Mouse (Mus musculus) spleen, adult 12 weeks (tissue): ENCODE measurements around the gene Mapk12.
A peak's percentile ranks its signal among the peaks of the same experiment; 100 is the strongest.

Experiments
- DNase-seq: peaks from one replicate; pipeline ENCODE4 v3.0.0; 2022; ENCODE audit warnings: low spot score

Mapk12 gene

DNA sequence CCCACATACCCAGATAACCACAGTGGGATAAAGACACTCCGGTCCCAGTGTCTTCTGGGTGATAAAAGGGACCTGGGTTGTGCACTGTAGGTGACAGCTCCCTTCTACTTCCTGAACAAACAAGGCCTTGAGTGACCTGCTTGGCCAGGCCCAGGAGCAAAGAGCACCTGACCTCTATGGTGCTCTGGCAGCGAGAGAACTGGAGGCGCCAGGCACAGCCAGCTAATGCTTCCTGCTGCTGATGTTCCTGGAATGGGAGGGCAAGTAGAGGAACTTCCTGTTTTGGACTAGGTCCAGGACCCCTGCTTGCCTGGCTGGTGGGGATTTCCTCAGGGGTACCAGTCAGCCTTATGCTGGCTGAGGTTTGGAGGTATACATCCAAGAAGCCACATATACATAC is 29.6 kb upstream of the Mapk12 start:
- no peak for DNase-seq

GRCm38 (mm10) chr15:89169431-89169830 is 28.9 kb upstream of the Mapk12 start:
- no peak for DNase-seq

- no peak for DNase-seq
Observed at GRCm38 (mm10) chr15:89168922-89169321, 28.4 kb upstream of the Mapk12 start.

DNA sequence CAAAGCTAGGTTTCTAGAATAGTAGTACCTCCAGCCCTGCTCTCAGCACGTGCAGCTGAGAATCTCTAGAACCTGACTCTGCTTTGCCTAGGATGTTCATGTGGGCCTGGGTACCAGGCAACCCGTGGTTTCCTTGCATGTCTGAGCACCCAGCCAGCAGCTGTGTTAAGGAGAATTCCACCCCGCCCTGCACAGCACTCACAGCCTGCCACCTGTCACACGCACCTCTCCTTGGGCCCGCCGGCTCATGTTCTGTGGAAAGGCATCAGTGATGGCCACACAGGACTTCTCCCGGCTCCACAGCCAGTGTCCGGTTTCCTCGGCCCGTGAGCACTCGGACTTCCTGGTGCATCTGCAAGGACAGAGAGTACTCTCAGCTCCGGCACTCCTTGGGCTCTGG is 25.0 kb upstream of the Mapk12 start:
- DNase-seq: no peak

GRCm38 (mm10) chr15:89161397-89161796 is 20.9 kb upstream of the Mapk12 start:
- DNase-seq: no peak

DNA sequence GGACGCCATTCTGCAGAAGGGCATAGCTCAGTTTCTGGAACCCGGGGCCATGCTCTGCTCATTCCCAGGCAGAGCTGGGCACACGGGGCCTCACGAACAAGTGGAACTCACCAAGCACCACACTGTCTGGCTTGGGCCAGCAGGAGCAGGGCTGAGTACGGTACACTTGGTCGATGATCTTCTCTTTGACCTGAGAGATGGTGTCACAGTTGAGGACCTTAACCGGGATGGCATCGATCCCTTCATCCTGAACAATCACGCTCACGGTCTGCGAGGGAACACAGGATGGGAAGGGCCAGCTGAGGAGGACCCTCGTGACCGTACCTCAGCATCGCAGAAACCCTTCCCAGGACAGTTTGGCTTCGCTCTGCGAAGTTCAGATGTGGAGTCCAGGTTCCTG is 18.0 kb upstream of the Mapk12 start:
- DNase-seq: no peak

DNA sequence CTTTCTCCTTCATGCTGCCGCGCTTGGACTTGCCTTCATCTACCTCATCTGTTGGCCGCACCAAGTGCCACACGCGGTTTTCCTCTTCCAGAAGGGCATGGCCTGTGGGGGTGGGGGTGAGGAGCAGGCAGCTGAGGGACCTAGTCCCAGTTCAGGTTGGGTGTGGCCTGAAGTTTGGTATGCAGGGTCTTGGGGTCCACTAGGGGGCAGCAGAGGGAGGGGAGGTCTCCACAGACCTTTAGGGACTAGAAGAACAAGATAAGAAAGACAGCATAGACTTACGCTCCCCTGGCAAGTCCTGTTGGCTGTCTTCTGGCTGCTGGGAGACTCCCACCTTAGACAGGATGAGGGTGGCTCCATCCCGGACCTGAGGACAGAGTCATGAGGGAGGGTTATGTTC is 17.5 kb upstream of the Mapk12 start:
- DNase-seq: peak; percentile 36

DNA sequence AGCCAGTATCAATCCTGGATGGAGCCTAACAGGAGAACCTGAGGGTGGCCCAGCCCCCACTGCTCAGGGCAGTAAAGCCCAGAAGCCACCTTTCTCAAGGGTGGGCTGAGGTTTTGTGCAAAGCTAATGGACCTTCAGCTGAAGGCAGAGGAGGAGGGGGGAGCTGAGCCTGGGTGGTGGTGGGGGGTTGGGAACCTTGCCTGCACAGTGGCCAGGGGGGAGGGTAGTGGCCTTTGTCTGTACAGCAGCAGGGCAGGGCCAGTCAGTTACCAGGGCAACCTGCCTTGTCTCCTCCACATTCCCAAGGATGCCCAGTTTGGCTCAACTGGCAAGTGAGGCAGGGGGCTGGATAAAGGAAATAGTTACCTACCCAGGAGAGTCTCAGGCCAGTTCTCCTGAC is 11.8 kb upstream of the Mapk12 start:
- DNase-seq: no peak

GRCm38 (mm10) chr15:89150041-89150390 is 9.5 kb upstream of the Mapk12 start:
- no peak for DNase-seq

DNA sequence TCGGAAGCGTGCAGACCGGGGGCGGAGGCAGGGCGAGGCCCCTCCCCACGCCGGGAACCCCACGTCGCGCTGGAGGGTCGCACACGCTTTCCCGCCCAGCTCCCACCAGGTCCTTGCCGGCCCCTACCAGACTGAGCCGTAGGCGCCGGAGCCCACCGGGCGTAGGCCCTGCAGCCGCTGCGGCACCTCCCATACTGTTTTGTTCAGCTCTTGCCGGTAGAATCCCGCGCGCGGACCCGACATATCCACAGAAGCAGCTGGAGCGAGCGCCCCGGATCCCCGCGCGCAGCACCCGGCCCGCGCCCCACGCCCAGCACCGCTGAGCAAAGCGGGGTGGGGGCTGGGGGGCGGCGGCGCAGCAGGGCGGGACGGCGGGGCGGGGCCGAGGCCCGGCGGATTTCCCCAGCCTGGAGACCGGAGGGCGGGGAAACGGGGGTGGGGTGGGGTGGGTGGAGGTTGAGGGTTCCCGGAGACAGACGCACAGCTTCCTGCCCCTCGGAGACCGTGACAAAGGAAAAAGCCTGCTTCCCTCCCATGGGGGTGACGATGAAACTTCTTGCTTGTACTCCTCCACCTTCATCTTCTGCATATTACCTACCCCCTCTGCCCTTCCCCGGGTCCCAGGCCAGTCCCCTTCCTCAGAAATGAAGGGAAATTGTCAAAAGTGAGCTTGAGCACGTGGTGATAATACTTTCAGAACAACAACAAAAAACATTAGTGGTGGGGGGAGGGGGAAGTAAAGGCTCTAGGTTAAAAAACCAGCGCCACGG is 9.0 kb upstream of the Mapk12 start, which contains the start of gene Mapk11:
TSS of gene Mapk11 (minus strand) at position 358 of the 770 bp plus-strand sequence.
- DNase-seq: no peak

DNA sequence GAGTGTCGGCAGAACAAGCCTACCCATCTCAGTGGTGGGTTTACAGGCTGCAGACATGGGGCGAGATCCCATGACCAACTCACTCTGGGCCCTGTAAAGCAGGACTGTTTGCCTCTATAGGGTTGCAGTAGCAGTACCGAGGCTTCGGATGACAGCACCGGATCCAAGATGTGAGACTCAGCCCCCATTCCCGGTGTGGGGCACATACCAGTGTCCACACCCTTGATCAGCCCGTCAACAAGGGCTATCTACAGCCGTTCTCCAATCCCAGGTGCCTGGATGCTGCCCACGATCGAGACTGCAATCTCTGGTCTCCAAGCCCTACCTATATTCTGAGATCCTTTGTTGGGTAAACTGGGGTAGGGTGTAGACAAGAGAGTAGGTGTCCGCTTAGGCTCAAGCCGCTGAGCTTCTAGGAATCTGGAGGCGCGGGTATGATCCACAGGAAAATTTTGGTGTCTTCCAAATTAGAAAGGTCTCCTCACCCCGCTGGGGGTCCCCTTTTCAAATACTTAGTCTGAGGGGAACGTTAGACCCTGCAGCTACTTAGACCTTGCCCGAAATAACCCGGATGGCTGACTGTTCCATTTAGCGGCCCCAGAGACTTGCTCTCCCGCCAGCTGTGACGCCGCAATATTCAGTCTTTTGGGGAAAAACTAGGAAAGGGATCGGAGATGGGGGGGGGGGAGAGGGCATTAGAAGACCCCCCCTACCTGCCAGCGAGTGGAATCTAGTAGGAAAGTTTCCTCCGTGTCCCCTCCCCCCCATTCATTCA is 8.2 kb upstream of the Mapk12 start:
- DNase-seq: no peak

GRCm38 (mm10) chr15:89147895-89148294 is 7.4 kb upstream of the Mapk12 start:
- no peak for DNase-seq

- no peak for DNase-seq
Observed at GRCm38 (mm10) chr15:89147456-89147855, 7.0 kb upstream of the Mapk12 start.

DNA sequence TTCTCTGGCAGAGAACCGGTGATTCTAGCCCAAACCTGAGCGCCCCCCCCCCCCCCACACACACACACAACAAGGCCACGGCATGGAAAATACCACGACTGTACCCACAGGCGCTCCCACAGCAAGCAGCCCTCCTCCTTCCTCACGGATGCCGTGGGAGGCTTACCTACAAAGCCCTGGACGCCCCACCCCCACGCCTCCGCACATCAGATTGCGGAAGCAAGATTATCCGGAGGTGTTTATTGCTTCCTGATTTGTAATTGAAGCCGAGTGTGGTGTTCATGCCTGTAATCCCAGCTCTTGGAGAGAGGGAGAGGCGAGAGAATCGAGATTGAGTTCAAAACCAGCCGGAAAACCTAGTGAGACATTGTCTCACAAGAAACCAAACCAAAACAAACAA is 6.5 kb upstream of the Mapk12 start:
- DNase-seq: no peak

GRCm38 (mm10) chr15:89146537-89146936 is 6.0 kb upstream of the Mapk12 start:
- DNase-seq: no peak

DNA sequence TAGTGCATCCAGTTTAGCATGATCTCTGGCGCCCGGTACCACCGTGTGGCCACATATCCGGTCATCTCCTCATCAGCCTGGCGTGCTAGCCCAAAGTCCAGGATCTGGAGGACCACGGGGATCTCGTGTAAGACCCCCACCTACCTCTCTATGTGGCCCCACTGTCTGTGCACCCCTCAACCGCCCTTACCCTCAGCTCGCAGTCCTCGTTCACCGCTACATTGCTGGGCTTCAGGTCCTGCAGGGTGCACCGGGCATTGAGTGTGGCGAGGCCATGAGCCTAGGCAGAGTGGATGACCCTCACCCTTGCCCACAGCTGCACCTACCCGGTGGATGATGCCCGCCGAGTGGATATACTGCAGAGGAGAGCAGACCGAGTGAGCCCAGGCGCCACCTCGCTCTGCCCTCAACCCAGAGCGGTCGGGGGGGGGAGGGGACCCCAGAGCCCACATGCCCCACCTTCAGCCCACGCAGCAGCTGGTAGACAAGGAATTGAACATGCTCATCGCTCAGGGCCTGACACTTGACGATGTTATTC is 5.4 kb upstream of the Mapk12 start:
- DNase-seq: no peak

DNA sequence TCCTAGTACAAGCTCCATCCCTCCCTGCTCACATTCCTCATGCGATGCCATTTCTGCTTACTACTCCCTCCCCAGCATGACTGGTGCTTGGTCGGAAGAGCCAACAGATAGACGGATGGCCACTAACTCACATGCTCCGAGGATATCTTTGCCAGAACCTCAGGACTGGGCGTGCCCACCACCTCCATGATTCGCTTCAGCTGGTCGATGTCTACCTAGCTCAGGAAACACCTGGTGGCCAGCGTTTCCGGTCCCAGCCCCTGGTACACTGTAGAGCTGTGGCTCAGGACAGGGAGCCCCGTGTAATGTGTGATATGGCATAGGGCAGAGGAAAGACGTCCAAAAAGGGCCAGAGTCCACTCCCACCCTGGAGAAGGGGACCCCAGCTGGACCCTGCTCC is 4.5 kb upstream of the Mapk12 start:
- no peak for DNase-seq

DNA sequence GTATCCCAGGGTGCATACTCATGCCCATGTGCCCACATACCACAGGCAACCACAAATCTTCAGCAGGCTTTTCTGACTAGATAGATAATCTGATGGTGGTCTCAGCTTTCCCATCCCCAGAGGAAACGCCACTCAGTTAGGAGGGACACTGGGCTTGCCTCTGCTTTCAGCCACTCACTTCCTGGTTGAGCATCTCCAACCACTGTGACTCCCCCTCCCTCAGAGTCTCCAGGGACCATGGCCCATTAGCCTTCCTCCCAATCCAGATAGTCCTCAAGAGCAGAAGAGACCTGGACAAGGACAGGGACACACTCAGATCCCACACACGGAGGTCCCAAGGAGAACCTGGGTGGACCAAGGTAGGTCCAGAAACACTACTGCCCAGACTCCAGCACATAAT is 2.6 kb upstream of the Mapk12 start:
- DNase-seq: no peak

DNA sequence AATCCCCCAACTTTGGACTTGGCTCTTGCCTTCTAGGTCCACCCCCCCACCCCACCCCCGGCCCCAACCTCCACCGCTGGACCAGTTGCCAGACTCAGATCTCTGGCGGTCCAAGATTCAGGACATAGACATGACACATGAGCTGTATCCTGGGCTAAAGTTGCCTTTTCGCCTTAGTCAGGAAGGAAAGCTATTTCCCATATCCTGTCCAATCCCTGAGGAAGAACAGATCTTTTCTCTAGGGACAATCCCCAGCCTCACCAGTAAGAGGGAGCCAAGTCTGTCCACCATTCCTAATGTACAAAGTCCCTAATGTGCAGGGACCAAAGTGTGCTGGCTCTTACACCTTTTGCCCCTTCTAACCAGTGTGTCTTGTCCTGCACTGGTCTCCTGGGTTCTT is 1.4 kb upstream of the Mapk12 start:
- no peak for DNase-seq

DNA sequence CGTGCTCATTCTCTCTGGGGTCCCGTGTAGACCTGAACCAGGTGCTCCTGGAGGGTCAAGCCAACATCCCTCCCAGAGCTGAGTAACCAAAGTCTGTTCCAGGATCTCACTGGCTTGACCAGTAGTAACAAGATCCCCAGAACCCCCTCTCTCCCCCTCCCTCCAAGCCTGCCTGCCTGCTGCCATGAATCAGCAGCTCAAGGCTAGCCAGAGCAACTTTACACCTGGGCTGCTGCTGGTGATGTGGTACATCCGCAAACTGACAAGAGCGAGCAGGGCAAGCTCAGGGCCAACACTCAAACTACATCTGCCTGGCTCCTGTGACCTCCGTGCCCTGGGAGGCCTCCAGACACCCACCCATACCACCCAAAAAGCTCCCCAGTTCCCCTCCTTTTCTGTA is 940 bp upstream of the Mapk12 start:
- DNase-seq: no peak

DNA sequence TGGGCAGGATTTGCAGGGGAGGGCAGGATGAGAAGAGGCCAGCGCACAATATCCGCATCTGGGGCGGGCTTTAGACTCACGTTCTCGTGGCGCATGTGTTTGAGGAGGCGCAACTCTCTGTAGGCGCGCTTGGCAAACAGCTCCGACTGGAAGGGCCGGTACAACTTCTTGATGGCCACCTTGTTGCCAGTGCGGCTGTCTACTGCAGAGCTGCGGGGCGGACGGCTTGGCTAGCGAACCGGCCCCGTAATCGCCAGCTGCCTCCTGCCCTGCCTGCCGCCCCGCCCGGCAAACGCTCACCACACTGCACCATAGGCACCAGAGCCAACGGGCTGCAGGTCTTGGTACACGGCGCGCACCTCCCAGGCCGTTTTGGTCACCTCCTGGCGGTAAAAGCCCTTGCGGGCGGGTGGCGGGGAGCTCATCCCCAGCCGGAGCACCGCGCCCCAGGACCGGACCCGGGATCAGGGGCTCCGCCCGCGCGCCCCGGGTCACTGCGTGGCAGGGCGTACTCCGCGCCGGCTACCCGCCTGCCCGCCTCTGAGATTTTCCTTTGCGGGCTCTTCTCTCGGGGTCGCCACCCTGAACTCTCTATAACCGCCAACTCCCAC is 350 bp downstream of the Mapk12 start:
- no peak for DNase-seq

DNA sequence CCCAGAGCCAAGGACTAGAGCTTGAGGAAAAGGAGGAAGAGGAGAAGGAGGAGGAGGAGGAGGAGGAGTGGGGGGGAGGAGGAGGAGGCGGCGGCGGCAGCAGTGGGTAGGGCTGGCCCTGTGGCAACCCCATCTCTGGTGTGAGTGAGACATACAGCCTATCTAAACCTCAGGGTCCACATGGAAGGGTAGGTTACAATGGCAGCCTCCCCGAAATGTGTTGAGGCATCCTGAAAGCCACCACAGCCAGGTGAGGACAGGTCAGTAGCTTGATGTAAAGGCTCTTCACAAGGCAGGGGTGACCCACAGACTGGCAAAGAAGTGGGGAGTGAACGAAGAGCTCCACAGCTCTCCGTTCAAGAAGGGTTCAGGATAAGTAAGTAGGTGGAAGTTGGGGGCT is 2.0 kb downstream of the Mapk12 start:
- DNase-seq: no peak

DNA sequence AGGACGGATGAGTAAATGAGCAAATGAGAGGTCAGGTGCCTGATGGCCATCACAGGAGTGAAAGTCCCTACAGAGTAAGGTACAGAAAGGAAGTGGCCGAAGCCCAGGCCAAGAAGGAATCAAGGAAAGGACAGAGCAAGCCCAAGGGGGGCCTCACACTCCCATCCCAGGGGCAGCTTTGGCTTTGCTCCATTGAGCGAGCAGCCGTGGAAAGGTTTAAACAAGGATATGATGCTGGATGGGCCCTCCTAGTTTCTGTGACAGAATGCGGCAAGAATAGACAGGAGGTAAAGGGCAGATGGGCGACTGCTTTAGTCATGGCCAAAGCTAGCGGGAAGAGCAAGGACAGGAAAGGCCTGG is 2.5 kb downstream of the Mapk12 start:
- no peak for DNase-seq
